Mouse (Mus musculus) CD4-positive, CD25-positive, alpha-beta regulatory T cell, adult 2 months (primary cell): ENCODE results near the gene Slc16a11.
"Not testable (repeated sequence)": the region's sequence is repeated elsewhere in the genome, so short reads cannot be mapped to it uniquely, and the experiment has no call there.

ENCODE experiments used
- DNase-seq: peaks from one replicate; pipeline ENCODE4 v3.0.0-alpha.2; 2012; ENCODE audit warnings: low read depth, low spot score

Slc16a11 gene

GRCm38 (mm10) chr11:70212423-70212822, at the start of gene Slc16a11:
Gene Slc16a11 (plus strand): TSS chr11:70212752.
- DNase-seq: no peak

- no peak for DNase-seq
Observed at GRCm38 (mm10) chr11:70165972-70166921, 46.3 kb upstream of the Slc16a11 start.

GRCm38 (mm10) chr11:70168136-70168535, 44.4 kb upstream of the Slc16a11 start:
- DNase-seq: no peak

- not testable (repeated sequence) for DNase-seq
Observed at GRCm38 (mm10) chr11:70169471-70169870, 43.1 kb upstream of the Slc16a11 start.

- DNase-seq: no peak
Observed at GRCm38 (mm10) chr11:70170291-70170690, 42.3 kb upstream of the Slc16a11 start.

- no peak for DNase-seq
Observed at GRCm38 (mm10) chr11:70171181-70171580, 41.4 kb upstream of the Slc16a11 start.

GRCm38 (mm10) chr11:70171847-70172246, 40.7 kb upstream of the Slc16a11 start:
- peak; percentile 74 for DNase-seq

- peak; percentile 13 for DNase-seq
Observed at GRCm38 (mm10) chr11:70172298-70172697, 40.3 kb upstream of the Slc16a11 start.

GRCm38 (mm10) chr11:70174491-70174890, 38.1 kb upstream of the Slc16a11 start:
- DNase-seq: no peak

GRCm38 (mm10) chr11:70177647-70178046, 34.9 kb upstream of the Slc16a11 start:
- peak; percentile 29 for DNase-seq

GRCm38 (mm10) chr11:70178311-70178710, 34.2 kb upstream of the Slc16a11 start:
- no peak for DNase-seq

GRCm38 (mm10) chr11:70178756-70179155, 33.8 kb upstream of the Slc16a11 start:
- DNase-seq: no peak

- DNase-seq: peak; percentile 35
Observed at GRCm38 (mm10) chr11:70179401-70179800, 33.2 kb upstream of the Slc16a11 start.

GRCm38 (mm10) chr11:70180496-70180895, 32.1 kb upstream of the Slc16a11 start:
- no peak for DNase-seq

GRCm38 (mm10) chr11:70185120-70185519, 27.4 kb upstream of the Slc16a11 start:
- no peak for DNase-seq

GRCm38 (mm10) chr11:70189319-70190134, 23.0 kb upstream of the Slc16a11 start:
- DNase-seq: peak; percentile 44

- no peak for DNase-seq
Observed at GRCm38 (mm10) chr11:70191188-70191587, 21.4 kb upstream of the Slc16a11 start.

- DNase-seq: no peak
Observed at GRCm38 (mm10) chr11:70192157-70192556, 20.4 kb upstream of the Slc16a11 start.

- no peak for DNase-seq
Observed at GRCm38 (mm10) chr11:70193354-70194285, 18.9 kb upstream of the Slc16a11 start.

GRCm38 (mm10) chr11:70198332-70198731, 14.2 kb upstream of the Slc16a11 start:
- DNase-seq: no peak

- DNase-seq: no peak
Observed at GRCm38 (mm10) chr11:70199107-70199506, 13.4 kb upstream of the Slc16a11 start.
